Mouse (Mus musculus) CH12.LX (cell line): ENCODE results near the gene Hdac4.

Experiments used
- CHD2 ChIP-seq: IDR thresholded peaks from 2 replicates; pipeline ENCODE4 v1.6.1; 2011; ENCODE audit warnings: low read length, improper control_type of control experiment
- CTCF ChIP-seq, 2 experiments: IDR thresholded peaks in 1 of 2; conservative IDR thresholded peaks in 1 of 2; 2 replicates each; pipeline ENCODE4 v1.5.1; 2011 to 2012; ENCODE audit warnings: low read depth in 2 of 2, low read length in 2 of 2, improper control_type of control experiment in 1 of 2, inconsistent platforms in 1 of 2, mild to moderate bottlenecking in 1 of 2, moderate library complexity in 1 of 2
- EP300 ChIP-seq: IDR thresholded peaks from 2 replicates; pipeline ENCODE4 v1.6.1; 2011; ENCODE audit warnings: low read length, improper control_type of control experiment
- HCFC1 ChIP-seq: IDR thresholded peaks from 2 replicates; pipeline ENCODE4 v1.6.1; 2012; ENCODE audit warnings: low read depth, mild to moderate bottlenecking, inconsistent platforms, low read length, improper control_type of control experiment
- JUND ChIP-seq: conservative IDR thresholded peaks from 2 replicates; pipeline ENCODE4 v1.6.1; 2011; ENCODE audit warnings: low read depth, low read length, improper control_type of control experiment
- MAX ChIP-seq: IDR thresholded peaks from 2 replicates; pipeline ENCODE4 v1.6.1; 2011; ENCODE audit warnings: low read length, improper control_type of control experiment
- NELFE ChIP-seq: IDR thresholded peaks from 2 replicates; pipeline ENCODE4 v1.6.1; 2011; ENCODE audit warnings: low read depth, low read length, improper control_type of control experiment
- POLR2A ChIP-seq: IDR thresholded peaks from 2 replicates; pipeline ENCODE4 v1.6.1; 2011; ENCODE audit warnings: low read depth, mild to moderate bottlenecking, improper control_type of control experiment, low read length
- SIN3A ChIP-seq: IDR thresholded peaks from 2 replicates; pipeline ENCODE4 v1.6.1; 2012; ENCODE audit warnings: low read length, improper control_type of control experiment, inconsistent platforms
- SMC3 ChIP-seq: IDR thresholded peaks from 2 replicates; pipeline ENCODE4 v1.6.1; 2011; ENCODE audit warnings: low read depth, low read length, improper control_type of control experiment
- UBTF ChIP-seq: IDR thresholded peaks from 2 replicates; pipeline ENCODE4 v1.6.1; 2012; ENCODE audit warnings: low read depth, mild to moderate bottlenecking, inconsistent platforms, low read length, improper control_type of control experiment, moderate library complexity
- ZKSCAN1 ChIP-seq: IDR thresholded peaks from 2 replicates; pipeline ENCODE4 v1.6.1; 2012; ENCODE audit warnings: low read depth, inconsistent platforms, low read length, improper control_type of control experiment, borderline replicate concordance
- ZNF384 ChIP-seq: IDR thresholded peaks from 2 replicates; pipeline ENCODE4 v1.6.1; 2012; ENCODE audit warnings: low read depth, low read length, improper control_type of control experiment, inconsistent platforms

- TF ChIP-seq JUND (no peak), MAX (no peak), ZNF384 (no peak), SMC3 (no peak), CTCF (conservative IDR thresholded peaks at IDR 0.05 in 1 of 2, IDR thresholded peaks at IDR 0.05 in 1 of 2; ENCODE audit: low read depth in 2 of 2, low read length in 2 of 2) (no peak), ZKSCAN1 (no peak), EP300 (no peak), CHD2 (no peak), SIN3A (no peak), POLR2A (no peak), HCFC1 (no peak), NELFE (no peak), UBTF (no peak)
Observed at GRCm38 (mm10) chr1:91985783-91986182, 209.7 kb downstream of the Hdac4 start.
